In the genomic region with DNA sequence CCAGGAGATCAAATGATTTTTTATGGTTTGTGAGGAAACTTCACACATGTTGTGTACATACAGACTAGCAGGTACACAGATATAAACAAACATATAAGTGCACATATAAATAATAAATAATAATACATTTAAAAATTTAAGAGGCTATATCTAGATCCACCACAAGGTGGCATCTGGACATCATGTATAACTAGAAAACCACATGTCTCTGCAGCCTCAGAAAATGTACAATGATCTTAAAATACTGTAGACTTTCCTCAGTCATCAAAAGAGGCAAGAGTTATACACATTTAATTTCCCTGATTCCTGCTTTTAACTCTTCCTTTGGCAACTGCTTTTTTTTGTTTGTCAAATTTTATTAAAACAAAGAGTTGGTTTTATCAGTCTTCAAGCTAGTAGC, we compare ENCODE assay signal across 11 mouse cellular contexts. TPM values are rescaled to one million over a fixed set of nuclear protein-coding genes. Genes with fewer than 3 reads are reported as not detected.
DNase-seq lines count a peak whose midpoint lies in the region; ATAC-seq lines count a peak whose summit lies in the region.
"Had no signal": no experiment of that assay in that cellular context is flagged by ENCODE, and none has a peak within 500 bp of the region (broad histone marks: within the 10 kb centered on the region; RNA-seq: fewer than 3 reads in every experiment).

No protein-coding gene starts in this region.

- ATAC-seq in megakaryocyte, adult 5-6 weeks (ENCODE audit: poor library complexity, severe bottlenecking): peak; percentile 47; the same call in 1 of the 2 replicates

- DNase-seq in kidney, adult 9 months: peak; percentile 16
- no peak for DNase-seq in kidney, adult 8-10 months
- DNase-seq in ES-CJ7 (ENCODE audit: low read depth, low spot score) (peak; percentile 16), ZHBTc4 (ENCODE audit: low read depth, low spot score) (peak; percentile 19)
- DNase-seq in thymus, postnatal 14 days: no peak
- DNase-seq in adrenal gland, postnatal 10 days: no peak
- DNase-seq: adrenal gland, adult 8-10 months; lung, postnatal 10 days; thymus, postnatal 25 days had no signal

RNA-seq across cellular contexts. Expression of a gene that starts 19.4 kb away (rescaled TPM):
- total RNA-seq in megakaryocyte, adult 5-6 weeks (2015): not detected in 2 replicates
- not detected in 2 replicates for total RNA-seq in megakaryocyte, adult 5-6 weeks (2017)
- total RNA-seq in adrenal gland, postnatal 10 days (2021): not detected
- total RNA-seq: adrenal gland, adult 8-10 months; layer of hippocampus, postnatal 25 days had no signal

RNA-seq across cellular contexts. Expression of a gene that starts 19.4 kb away (rescaled TPM):
- not detected in 2 replicates for total RNA-seq in megakaryocyte, adult 5-6 weeks (2015)
- not detected in 2 replicates for total RNA-seq in megakaryocyte, adult 5-6 weeks (2017)
- total RNA-seq in adrenal gland, postnatal 10 days (2021): not detected
- total RNA-seq: adrenal gland, adult 8-10 months; layer of hippocampus, postnatal 25 days had no signal

Comparison
In these comparisons a context has a peak if more than half of its experiments do, and no peak if none do; other contexts are left out.
1. DNase-seq: peak in kidney, adult 9 months (single experiment), ES-CJ7 (single experiment) and ZHBTc4 (single experiment); none in kidney, adult 8-10 months (0 of 2), thymus, postnatal 14 days (single experiment) and adrenal gland, postnatal 10 days (single experiment).